Mouse (Mus musculus) heart, embryonic 15.5 days (tissue): ENCODE results near the gene Siah1a. TPM values are rescaled to one million over a fixed set of nuclear protein-coding genes. Genes with fewer than 3 reads are reported as not detected.

ENCODE experiments used
- ATAC-seq: fragments of 200-750 bp; cut with Nextera tagmentation; replicated peaks from 2 replicates; pipeline ENCODE4 v1.8.0; 2017; ENCODE audit warnings: low read depth, moderate TSS enrichment; ENCODE audit not compliant: insufficient number of reproducible peaks, insufficient read depth, low FRiP score
- H3K27ac ChIP-seq: fragments of 300-500 bp; sonication (generic); 2 replicates; pipeline ENCODE4 v1.5.1; 2015; ENCODE audit warnings: mild to moderate bottlenecking, inconsistent platforms
- H3K27me3 ChIP-seq: fragments of 300-500 bp; sonication (generic); 2 replicates; pipeline ENCODE4 v1.6.1; 2015; ENCODE audit warnings: inconsistent platforms
- H3K36me3 ChIP-seq: fragments of 300-500 bp; sonication (generic); 2 replicates; pipeline ENCODE4 v1.6.1; 2015; ENCODE audit warnings: mild to moderate bottlenecking, inconsistent platforms
- H3K4me1 ChIP-seq: fragments of 300-500 bp; sonication (generic); replicated peaks from 2 replicates; pipeline ENCODE4 v1.6.1; 2015; ENCODE audit warnings: inconsistent platforms
- H3K4me2 ChIP-seq: fragments of 300-500 bp; sonication (generic); 2 replicates; pipeline ENCODE4 v1.6.1; 2015; ENCODE audit warnings: inconsistent platforms, mild to moderate bottlenecking, moderate library complexity
- H3K4me3 ChIP-seq: fragments of 300-500 bp; sonication (generic); 2 replicates; pipeline ENCODE4 v1.5.1; 2015; ENCODE audit warnings: mild to moderate bottlenecking, inconsistent platforms
- H3K9ac ChIP-seq: fragments of 300-500 bp; sonication (generic); 2 replicates; pipeline ENCODE4 v1.6.1; 2015; ENCODE audit warnings: mild to moderate bottlenecking, inconsistent platforms
- H3K9me3 ChIP-seq: fragments of 300-500 bp; sonication (generic); replicated peaks from 2 replicates; pipeline ENCODE4 v1.6.1; 2016; ENCODE audit warnings: inconsistent platforms
- WGBS: fragments of 180-500 bp; shearing (Covaris S2); methylation state at CpG from one replicate; pipeline ENCODE4 v1.1.7; 2015; ENCODE audit warnings: mixed read lengths; 5-methylcytosine and 5-hydroxymethylcytosine counted together
- polyA plus RNA-seq: library from polyadenylated mRNA; unstranded; fragments of >200 nt; fragmentation: Nextera tagmentation; extraction: Ambion mirVana; gene quantifications from 2 replicates; pipeline ENCODE4 v1.2.1, GENCODE M21; 2015

Siah1a gene
- polyA plus RNA-seq, result 29.8 and 30.5 TPM in 2 replicates

- peaks cover 41% of the 10 kb centered on the region for H3K4me1 ChIP-seq
- H3K4me3 ChIP-seq, result peak within 1 kb of the TSS; percentile 96
- peak within 1 kb of the TSS; percentile 99 for H3K9ac ChIP-seq
- WGBS, result under 1% methylated on average over 61 of the region's 88 CpGs
- peak within 1 kb of the TSS; percentile 70 for H3K4me2 ChIP-seq
- no peaks in the 10 kb centered on the region for H3K27me3 ChIP-seq
- no peaks in the 10 kb centered on the region for H3K9me3 ChIP-seq
- peak; percentile 82 for ATAC-seq
- H3K36me3 ChIP-seq, result no peaks in the 10 kb centered on the region
- H3K27ac ChIP-seq, result peak within 1 kb of the TSS; percentile 98
Measured at GRCm38 (mm10) chr8:86745221-86745934, at the start of gene Siah1a, which contains the start of gene Gm10638. Gene Siah1a (minus strand): TSS chr8:86745934. Gene Gm10638 (plus strand): TSS chr8:86745699.

- no peaks in the 10 kb centered on the region for H3K9me3 ChIP-seq
- H3K36me3 ChIP-seq, result no peaks in the 10 kb centered on the region
- H3K27me3 ChIP-seq, result no peaks in the 10 kb centered on the region
- H3K4me3 ChIP-seq, result no peak overlapping the region
- no peak overlapping the region for H3K27ac ChIP-seq
- no peaks in the 10 kb centered on the region for H3K4me1 ChIP-seq
- 36% methylated on average over 6 of the region's 6 CpGs for WGBS
- no peak overlapping the region for H3K4me2 ChIP-seq
- no peak overlapping the region for H3K9ac ChIP-seq
- no peak for ATAC-seq
Measured at GRCm38 (mm10) chr8:86794716-86795115, 49.0 kb upstream of the Siah1a start.

- Histone ChIP-seq H3K36me3 (no peaks in the 10 kb centered on the region), H3K4me3 (no peak overlapping the region), H3K9me3 (no peaks in the 10 kb centered on the region), H3K4me1 (peaks cover 9% of the 10 kb centered on the region), H3K4me2 (no peak overlapping the region), H3K27ac (no peak overlapping the region), H3K27me3 (no peaks in the 10 kb centered on the region), H3K9ac (no peak overlapping the region)
- no peak for ATAC-seq
- 81% methylated on average over 6 of the region's 6 CpGs for WGBS
Measured at GRCm38 (mm10) chr8:86791542-86791941, 45.8 kb upstream of the Siah1a start.

DNA sequence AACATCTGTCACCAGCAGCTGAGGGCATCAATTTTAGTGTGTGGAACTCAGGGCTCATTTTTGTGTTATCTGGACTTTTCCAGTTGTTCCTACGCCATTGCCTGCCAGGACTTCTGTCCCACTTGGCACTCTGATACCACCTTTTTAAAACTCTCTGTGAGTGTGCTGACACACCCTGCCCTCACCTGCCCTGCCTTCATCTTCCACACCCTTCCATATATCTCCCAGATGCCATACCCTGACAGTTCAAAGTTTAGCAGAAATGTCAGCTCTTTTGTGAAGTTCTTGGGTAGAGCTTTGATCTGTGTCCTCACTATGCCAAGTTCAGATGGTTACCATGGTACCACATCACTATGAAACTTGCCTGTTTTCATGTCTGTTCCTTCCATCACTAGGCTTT lies 43.8 kb upstream of the Siah1a start:
- WGBS, result 54% methylated on average over 1 of the region's 1 CpGs
- no peak for ATAC-seq
- Histone ChIP-seq H3K27ac (no peak overlapping the region), H3K4me3 (no peak overlapping the region), H3K9me3 (no peaks in the 10 kb centered on the region), H3K9ac (no peak overlapping the region), H3K36me3 (no peaks in the 10 kb centered on the region), H3K4me2 (no peak overlapping the region), H3K4me1 (peaks cover 9% of the 10 kb centered on the region), H3K27me3 (no peaks in the 10 kb centered on the region)

GRCm38 (mm10) chr8:86787891-86788420 lies 42.2 kb upstream of the Siah1a start:
- 53% methylated on average over 12 of the region's 12 CpGs for WGBS

GRCm38 (mm10) chr8:86786498-86786897 lies 40.8 kb upstream of the Siah1a start:
- Histone ChIP-seq H3K4me2 (no peak overlapping the region), H3K36me3 (no peaks in the 10 kb centered on the region), H3K9me3 (no peaks in the 10 kb centered on the region), H3K4me1 (peaks cover 9% of the 10 kb centered on the region), H3K27me3 (no peaks in the 10 kb centered on the region), H3K9ac (no peak overlapping the region), H3K4me3 (no peak overlapping the region), H3K27ac (peak overlapping the region; percentile 71)
- WGBS, result 39% methylated on average over 5 of the region's 5 CpGs
- ATAC-seq, result no peak

More at GRCm38 (mm10) chr8:86787891-86788420, 42.2 kb upstream of the Siah1a start:
- Histone ChIP-seq H3K36me3 (no peaks in the 10 kb centered on the region), H3K27me3 (no peaks in the 10 kb centered on the region), H3K9ac (no peak overlapping the region), H3K4me2 (peak overlapping the region; percentile 22; the same call in 1 of the 2 replicates), H3K9me3 (no peaks in the 10 kb centered on the region), H3K27ac (peak overlapping the region; percentile 71), H3K4me3 (no peak overlapping the region), H3K4me1 (peaks cover 9% of the 10 kb centered on the region)
- peak; percentile 85 for ATAC-seq

DNA sequence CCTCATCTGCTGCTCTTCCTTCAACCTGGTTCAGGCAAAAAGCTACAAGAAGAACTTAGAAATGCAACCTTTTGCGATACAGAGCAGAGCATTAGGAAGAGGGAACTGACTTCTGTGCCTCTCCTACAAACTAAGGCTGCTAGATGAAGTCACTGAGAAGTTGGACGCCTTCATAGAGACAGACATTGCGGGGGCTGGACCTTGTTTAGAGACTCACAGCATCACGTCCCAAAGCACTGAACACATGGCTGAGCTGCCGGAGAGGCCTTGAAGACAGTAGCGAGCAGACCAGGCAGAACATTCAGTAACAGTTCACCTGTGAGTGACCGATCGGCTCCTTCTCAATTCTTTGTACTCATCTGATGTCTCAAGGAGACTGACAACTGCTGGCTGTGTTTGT lies 35.4 kb upstream of the Siah1a start:
- Histone ChIP-seq H3K36me3 (no peaks in the 10 kb centered on the region), H3K4me3 (no peak overlapping the region), H3K4me1 (no peaks in the 10 kb centered on the region), H3K9ac (no peak overlapping the region), H3K9me3 (no peaks in the 10 kb centered on the region), H3K27me3 (no peaks in the 10 kb centered on the region), H3K27ac (no peak overlapping the region), H3K4me2 (no peak overlapping the region)
- WGBS, result 85% methylated on average over 8 of the region's 8 CpGs
- ATAC-seq, result no peak

GRCm38 (mm10) chr8:86779207-86779606 lies 33.5 kb upstream of the Siah1a start:
- Histone ChIP-seq H3K4me1 (no peaks in the 10 kb centered on the region), H3K9ac (no peak overlapping the region), H3K4me3 (no peak overlapping the region), H3K27me3 (no peaks in the 10 kb centered on the region), H3K27ac (0 out of 2 replicates have a peak overlapping the region, but pooled peaks have one; percentile 9), H3K4me2 (no peak overlapping the region), H3K36me3 (no peaks in the 10 kb centered on the region), H3K9me3 (no peaks in the 10 kb centered on the region)
- 71% methylated on average over 8 of the region's 8 CpGs for WGBS
- ATAC-seq, result no peak

DNA sequence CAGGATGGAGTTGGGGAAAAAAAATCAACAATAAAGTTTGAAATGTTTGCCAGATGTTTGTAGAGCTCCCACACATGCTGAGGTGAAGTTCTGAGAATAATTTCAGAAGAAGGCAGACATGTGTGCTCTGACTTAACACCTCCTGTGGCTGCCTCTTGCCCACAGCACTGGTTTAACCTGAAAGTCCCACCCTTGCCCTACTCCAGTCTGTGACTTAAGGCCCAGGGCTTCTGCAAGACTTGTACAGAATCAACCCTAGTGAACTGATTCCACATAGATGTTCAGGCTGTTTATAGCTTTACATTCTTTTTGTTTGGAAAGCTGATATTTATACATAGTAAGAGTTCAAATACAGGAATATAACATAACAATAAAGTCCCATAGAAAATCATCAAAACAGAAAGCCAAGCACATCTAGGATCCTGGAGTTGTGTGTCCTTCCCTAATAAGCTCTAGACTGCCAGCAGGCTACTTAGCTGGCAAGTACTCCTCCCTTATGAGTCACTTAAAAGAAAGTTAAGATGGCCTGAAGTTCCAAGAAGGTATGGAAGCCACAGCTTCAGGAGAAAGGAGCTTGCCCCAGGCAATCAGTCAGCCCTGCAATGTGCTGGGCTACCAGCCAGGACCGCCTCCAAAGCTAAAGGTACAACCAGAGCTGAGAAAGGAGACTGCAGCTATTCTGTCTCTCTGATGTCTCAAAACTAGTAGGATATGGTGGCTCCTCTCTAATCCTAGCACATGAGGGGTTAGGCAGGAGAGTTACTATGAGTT lies 24.4 kb upstream of the Siah1a start:
- WGBS, result 73% methylated on average over 1 of the region's 1 CpGs
- Histone ChIP-seq H3K36me3 (no peaks in the 10 kb centered on the region), H3K27me3 (no peaks in the 10 kb centered on the region), H3K9me3 (no peaks in the 10 kb centered on the region), H3K4me2 (no peak overlapping the region), H3K4me1 (no peaks in the 10 kb centered on the region; the same call in 1 of the 2 replicates), H3K4me3 (no peak overlapping the region), H3K27ac (no peak overlapping the region), H3K9ac (no peak overlapping the region)
- no peak for ATAC-seq

- ATAC-seq, result no peak; the same call in 1 of the 2 replicates
- Histone ChIP-seq H3K27me3 (no peaks in the 10 kb centered on the region), H3K4me2 (no peak overlapping the region), H3K4me3 (no peak overlapping the region), H3K27ac (no peak overlapping the region), H3K9me3 (no peaks in the 10 kb centered on the region), H3K4me1 (no peaks in the 10 kb centered on the region; the same call in 1 of the 2 replicates), H3K36me3 (no peaks in the 10 kb centered on the region), H3K9ac (no peak overlapping the region)
- 45% methylated on average over 5 of the region's 5 CpGs for WGBS
Measured at GRCm38 (mm10) chr8:86768499-86768898, 22.8 kb upstream of the Siah1a start.

DNA sequence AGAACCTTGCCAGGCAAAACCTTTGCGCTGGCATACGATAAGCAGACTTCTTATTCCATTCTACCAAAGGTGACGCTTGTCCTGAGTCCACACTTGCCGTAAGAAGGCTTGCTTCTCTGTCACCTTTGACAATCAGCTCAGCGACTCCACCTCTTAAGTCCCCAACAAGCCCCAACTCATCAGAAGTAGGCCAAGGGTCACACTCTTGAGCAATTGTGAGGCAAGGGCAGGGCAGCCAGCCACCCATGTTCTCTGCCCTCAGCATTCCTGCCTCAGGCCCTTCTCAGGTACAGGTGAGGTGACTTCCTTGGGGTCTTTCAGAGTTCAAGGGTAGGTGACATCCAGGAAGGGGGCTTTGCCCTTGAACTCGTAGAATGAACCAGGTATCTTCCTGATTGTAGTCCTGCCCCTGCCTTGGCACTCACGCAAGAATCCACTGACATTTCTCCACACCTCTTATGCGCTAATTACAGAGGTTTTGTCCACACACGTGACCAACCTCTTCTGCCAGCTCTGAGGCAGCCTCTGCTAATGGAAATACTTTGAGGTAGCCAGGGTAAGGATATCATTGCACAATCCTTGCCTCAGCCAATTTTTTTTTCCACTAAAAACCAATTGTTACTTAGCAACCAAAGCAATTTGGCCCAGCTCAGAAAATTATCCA lies 20.9 kb upstream of the Siah1a start:
- WGBS, result 73% methylated on average over 9 of the region's 9 CpGs
- no peaks in the 10 kb centered on the region for H3K27me3 ChIP-seq
- no peaks in the 10 kb centered on the region for H3K36me3 ChIP-seq
- no peak overlapping the region for H3K9ac ChIP-seq
- no peaks in the 10 kb centered on the region for H3K9me3 ChIP-seq
- no peak overlapping the region for H3K4me3 ChIP-seq
- H3K4me2 ChIP-seq, result no peak overlapping the region
- ATAC-seq, result no peak
- no peak overlapping the region for H3K27ac ChIP-seq
- no peaks in the 10 kb centered on the region; the same call in 1 of the 2 replicates for H3K4me1 ChIP-seq
